Mouse (Mus musculus) testis, adult 2 months (tissue): ENCODE data around the gene Gm10717. TPM values are rescaled to one million over a fixed set of nuclear protein-coding genes. Genes with fewer than 3 reads are reported as not detected.
"Not testable (repeated sequence)": the region's sequence is repeated elsewhere in the genome, so short reads cannot be mapped to it uniquely, and the experiment has no call there.

Experiments used
- H3K27ac ChIP-seq: fragments of 200-500 bp; 2 replicates; pipeline ENCODE4 v1.5.1; 2012; ENCODE audit warnings: low read depth, low read length; ENCODE audit not compliant: control insufficient read depth, insufficient read depth
- H3K27me3 ChIP-seq: fragments of 200-500 bp; 2 replicates; pipeline ENCODE4 v1.6.1; 2012; ENCODE audit warnings: mild to moderate bottlenecking, low read length, moderate library complexity; ENCODE audit not compliant: control insufficient read depth, insufficient read depth
- H3K36me3 ChIP-seq: fragments of 200-500 bp; 2 replicates; pipeline ENCODE4 v1.6.1; 2012; ENCODE audit warnings: mild to moderate bottlenecking, low read length; ENCODE audit not compliant: control insufficient read depth, insufficient read depth
- H3K4me1 ChIP-seq: fragments of 200-500 bp; 2 replicates; pipeline ENCODE4 v1.6.1; 2012; ENCODE audit warnings: low read length; ENCODE audit not compliant: control insufficient read depth, insufficient read depth
- H3K4me3 ChIP-seq: fragments of 200-500 bp; 2 replicates; pipeline ENCODE4 v1.5.1; 2012; ENCODE audit warnings: low read depth, mild to moderate bottlenecking, low read length, moderate library complexity, mixed read lengths; ENCODE audit not compliant: control insufficient read depth
- polyA plus RNA-seq: library from polyadenylated mRNA; depleted of rRNA; stranded (reverse); fragments of >200 nt; gene quantifications from 2 replicates; pipeline ENCODE4 v1.2.3, GENCODE M21; 2012

Gene Gm10717
- polyA plus RNA-seq, 1 experiment: not detected

DNA sequence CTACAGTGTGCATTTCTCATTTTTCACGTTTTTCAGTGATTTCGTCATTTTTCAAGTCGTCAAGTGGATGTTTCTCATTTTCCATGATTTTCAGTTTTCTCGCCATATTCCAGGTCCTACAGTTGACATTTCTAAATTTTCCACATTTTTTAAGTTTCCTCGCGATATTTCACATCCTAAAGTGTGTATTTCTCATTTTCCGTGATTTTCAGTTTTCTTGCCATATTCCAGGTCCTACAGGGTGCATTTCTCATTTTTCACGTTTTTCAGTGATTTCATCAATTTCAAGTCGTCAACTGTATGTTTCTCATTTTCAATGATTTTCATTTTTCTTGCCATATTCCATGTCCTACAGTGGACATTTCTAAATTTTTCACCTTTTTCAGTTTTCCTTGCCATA, 9.9 kb upstream of the Gm10717 start, which contains the start of gene Gm10720:
Gene Gm10720 (plus strand): TSS at position 301 of the 400 bp plus-strand sequence.
- not testable (repeated sequence) for H3K36me3 ChIP-seq, H3K27me3 ChIP-seq, H3K4me3 ChIP-seq, H3K27ac ChIP-seq, H3K4me1 ChIP-seq

DNA sequence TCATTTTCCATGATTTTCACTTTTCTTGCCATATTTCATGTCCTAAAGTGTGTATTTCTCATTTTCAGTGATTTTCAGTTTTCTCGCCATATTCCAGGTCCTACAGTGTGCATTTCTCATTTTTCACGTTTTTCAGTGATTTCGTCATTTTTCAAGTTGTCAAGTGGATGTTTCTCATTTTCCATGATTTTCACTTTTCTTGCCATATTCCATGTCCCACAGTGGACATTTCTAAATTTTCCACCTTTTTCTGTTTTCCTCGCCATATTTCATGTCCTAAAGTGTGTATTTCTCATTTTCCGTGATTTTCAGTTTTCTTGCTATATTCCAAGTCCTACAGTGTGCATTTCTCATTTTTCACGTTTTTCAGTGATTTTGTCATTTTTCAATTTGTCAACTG, 9.3 kb upstream of the Gm10717 start:
- H3K4me3 ChIP-seq, H3K27ac ChIP-seq, H3K4me1 ChIP-seq, H3K36me3 ChIP-seq, H3K27me3 ChIP-seq: not testable (repeated sequence)

DNA sequence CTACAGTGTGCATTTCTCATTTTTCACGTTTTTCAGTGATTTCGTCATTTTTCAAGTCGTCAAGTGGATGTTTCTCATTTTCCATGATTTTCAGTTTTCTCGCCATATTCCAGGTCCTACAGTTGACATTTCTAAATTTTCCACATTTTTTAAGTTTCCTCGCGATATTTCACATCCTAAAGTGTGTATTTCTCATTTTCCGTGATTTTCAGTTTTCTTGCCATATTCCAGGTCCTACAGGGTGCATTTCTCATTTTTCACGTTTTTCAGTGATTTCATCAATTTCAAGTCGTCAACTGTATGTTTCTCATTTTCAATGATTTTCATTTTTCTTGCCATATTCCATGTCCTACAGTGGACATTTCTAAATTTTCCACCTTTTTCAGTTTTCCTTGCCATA, 8.1 kb upstream of the Gm10717 start, which contains the start of gene Gm10719:
Gene Gm10719 (plus strand): TSS at position 301 of the 400 bp plus-strand sequence.
- H3K4me3 ChIP-seq, H3K4me1 ChIP-seq, H3K27me3 ChIP-seq, H3K27ac ChIP-seq, H3K36me3 ChIP-seq: not testable (repeated sequence)

DNA sequence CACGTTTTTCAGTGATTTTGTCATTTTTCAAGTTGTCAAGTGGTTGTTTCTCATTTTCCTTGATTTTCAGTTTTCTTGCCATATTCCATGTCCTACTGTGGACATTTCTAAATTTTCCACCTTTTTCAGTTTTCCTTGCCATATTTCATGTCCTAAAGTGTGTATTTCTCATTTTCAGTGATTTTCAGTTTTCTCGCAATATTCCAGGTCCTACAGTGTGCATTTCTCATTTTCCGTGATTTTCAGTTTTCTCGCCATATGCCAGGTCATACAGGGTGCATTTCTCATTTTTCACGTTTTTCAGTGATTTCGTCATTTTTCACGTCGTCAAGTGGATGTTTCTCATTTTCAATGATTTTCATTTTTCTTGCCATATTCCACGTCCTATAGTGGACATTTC, 6.3 kb upstream of the Gm10717 start:
- H3K36me3 ChIP-seq, H3K27ac ChIP-seq, H3K4me1 ChIP-seq, H3K27me3 ChIP-seq, H3K4me3 ChIP-seq: not testable (repeated sequence)

DNA sequence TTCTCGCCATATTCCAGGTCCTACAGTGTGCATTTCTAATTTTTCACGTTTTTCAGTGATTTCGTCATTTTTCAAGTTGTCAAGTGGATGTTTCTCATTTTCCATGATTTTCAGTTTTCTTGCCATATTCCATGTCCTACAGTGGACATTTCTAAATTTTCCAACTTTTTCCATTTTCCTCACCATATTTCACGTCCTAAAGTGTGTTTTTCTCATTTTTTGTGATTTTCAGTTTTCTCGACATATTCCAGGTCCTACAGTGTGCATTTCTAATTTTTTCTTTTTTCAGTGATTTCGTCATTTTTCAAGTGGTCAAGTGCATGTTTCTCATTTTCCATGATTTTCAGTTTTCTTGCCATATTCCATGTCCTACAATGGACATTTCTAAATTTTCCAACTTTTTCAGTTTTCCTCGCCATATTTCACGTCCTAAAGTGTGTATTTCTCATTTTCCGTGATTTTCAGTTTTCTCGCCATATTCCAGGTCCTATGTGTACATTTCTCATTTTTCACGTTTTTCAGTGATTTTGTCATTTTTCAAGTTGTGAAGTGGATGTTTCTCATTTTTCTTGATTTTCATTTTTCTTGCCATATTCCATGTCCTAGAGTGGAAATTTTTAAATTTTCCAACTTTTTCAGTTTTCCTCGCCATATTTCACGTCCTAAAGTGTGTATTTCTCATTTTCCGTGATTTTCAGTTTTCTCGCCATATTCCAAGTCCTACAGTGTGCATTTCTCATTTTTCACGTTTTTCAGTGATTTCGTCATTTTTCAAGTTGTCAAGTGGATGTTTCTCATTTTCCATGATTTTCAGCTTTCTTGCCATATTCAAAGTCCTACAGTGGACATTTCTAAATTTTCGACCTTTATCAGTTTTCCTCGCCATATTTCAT, 5.1 kb upstream of the Gm10717 start:
- H3K27ac ChIP-seq, H3K4me3 ChIP-seq, H3K27me3 ChIP-seq, H3K4me1 ChIP-seq, H3K36me3 ChIP-seq: not testable (repeated sequence)

DNA sequence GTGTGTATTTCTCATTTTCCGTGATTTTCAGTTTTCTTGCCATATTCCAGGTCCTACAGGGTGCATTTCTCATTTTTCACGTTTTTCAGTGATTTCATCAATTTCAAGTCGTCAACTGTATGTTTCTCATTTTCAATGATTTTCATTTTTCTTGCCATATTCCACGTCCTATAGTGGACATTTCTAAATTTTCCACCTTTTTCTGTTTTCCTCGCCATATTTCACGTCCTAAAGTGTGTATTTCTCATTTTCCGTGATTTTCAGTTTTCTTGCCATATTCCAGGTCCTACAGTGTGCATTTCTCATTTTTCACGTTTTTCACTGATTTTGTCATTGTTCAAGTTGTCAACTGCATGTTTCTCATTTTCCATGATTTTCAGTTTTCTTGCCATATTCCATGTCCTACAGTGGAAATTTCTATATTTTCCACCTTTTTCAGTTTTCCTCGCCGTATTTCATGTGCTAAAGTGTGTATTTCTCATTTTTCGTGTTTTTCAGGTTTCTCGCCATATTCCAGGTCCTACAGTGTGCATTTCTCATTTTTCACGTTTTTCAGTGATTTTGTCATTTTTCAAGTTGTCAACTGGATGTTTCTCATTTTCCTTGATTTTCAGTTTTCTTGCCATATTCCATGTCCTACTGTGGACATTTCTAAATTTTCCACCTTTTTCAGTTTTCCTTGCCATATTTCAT, 2.8 kb upstream of the Gm10717 start:
- H3K4me1 ChIP-seq, H3K4me3 ChIP-seq, H3K36me3 ChIP-seq, H3K27me3 ChIP-seq, H3K27ac ChIP-seq: not testable (repeated sequence)

DNA sequence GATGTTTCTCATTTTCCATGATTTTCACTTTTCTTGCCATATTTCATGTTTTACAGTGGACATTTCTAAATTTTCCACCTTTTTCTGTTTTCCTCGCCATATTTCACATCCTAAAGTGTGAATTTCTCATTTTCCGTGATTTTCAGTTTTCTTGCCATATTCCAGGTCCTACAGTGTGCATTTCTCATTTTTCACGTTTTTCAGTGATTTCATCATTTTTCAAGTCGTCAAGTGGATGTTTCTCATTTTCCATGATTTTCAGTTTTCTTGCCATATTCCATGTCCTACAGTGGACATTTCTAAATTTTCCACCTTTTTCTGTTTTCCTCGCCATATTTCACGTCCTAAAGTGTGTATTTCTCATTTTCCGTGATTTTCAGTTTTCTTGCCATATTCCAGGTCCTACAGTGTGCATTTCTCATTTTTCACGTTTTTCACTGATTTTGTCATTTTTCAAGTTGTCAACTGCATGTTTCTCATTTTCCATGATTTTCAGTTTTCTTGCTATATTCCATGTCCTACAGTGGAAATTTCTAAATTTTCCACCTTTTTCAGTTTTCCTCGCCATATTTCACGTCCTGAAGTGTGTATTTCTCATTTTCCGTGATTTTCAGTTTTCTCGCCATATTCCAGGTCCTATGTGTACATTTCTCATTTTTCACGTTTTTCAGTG, 1.8 kb upstream of the Gm10717 start, which contains the start of gene Gm10718:
Gene Gm10718 (plus strand): TSS at position 236 of the 673 bp plus-strand sequence.
- not testable (repeated sequence) for H3K36me3 ChIP-seq, H3K27ac ChIP-seq, H3K4me3 ChIP-seq, H3K4me1 ChIP-seq, H3K27me3 ChIP-seq

DNA sequence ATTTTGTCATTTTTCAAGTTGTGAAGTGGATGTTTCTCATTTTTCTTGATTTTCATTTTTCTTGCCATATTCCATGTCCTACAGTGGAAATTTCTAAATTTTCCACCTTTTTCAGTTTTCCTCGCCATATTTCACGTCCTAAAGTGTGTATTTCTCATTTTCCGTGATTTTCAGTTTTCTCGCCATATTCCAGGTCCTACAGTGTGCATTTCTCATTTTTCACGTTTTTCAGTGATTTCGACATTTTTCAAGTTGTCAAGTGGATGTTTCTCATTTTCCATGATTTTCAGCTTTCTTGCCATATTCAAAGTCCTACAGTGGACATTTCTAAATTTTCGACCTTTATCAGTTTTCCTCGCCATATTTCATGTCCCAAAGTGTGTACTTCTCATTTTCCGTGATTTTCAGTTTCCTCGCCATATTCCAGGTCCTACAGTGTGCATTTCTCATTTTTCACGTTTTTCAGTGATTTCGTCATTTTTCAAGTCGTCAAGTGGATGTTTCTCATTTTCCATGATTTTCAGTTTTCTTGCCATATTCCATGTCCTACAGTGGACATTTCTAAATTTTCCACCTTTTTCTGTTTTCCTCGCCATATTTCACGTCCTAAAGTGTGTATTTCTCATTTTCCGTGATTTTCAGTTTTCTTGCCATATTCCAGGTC, 1.1 kb upstream of the Gm10717 start:
- not testable (repeated sequence) for H3K4me3 ChIP-seq, H3K27ac ChIP-seq, H3K36me3 ChIP-seq, H3K4me1 ChIP-seq, H3K27me3 ChIP-seq

DNA sequence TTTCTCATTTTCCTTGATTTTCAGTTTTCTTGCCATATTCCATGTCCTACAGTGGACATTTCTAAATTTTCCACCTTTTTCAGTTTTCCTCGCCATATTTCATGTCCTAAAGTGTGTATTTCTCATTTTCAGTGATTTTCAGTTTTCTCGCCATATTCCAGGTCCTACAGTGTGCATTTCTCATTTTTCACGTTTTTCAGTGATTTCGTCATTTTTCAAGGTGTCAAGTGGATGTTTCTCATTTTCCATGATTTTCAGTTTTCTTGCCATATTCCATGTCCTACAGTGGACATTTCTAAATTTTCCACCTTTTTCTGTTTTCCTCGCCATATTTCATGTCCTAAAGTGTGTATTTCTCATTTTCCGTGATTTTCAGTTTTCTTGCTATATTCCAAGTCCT, 436 bp downstream of the Gm10717 start:
- H3K4me1 ChIP-seq, H3K27ac ChIP-seq, H3K4me3 ChIP-seq, H3K27me3 ChIP-seq, H3K36me3 ChIP-seq: not testable (repeated sequence)

DNA sequence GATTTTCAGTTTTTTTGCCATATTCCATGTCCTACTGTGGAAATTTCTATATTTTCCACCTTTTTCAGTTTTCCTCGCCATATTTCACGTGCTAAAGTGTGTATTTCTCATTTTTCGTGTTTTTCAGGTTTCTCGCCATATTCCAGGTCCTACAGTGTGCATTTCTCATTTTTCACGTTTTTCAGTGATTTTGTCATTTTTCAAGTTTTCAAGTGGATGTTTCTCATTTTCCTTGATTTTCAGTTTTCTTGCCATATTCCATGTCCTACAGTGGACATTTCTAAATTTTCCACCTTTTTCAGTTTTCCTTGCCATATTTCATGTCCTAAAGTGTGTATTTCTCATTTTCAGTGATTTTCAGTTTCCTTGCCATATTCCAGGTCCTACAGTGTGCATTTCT, 919 bp downstream of the Gm10717 start:
- H3K36me3 ChIP-seq, H3K4me1 ChIP-seq, H3K27ac ChIP-seq, H3K4me3 ChIP-seq, H3K27me3 ChIP-seq: not testable (repeated sequence)

DNA sequence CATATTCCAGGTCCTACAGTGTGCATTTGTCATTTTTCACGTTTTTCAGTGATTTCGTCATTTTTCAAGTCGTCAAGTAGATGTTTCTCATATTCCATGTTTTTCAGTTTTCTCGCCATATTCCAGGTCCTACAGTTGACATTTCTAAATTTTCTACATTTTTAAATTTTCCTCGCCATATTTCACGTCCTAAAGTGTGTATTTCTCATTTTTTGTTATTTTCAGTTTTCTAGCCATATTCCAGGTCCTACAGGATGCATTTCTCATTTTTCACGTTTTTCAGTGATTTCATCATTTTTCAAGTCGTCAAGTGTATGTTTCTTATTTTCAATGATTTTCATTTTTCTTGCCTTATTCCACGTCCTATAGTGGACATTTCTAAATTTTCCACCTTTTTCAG, 1.5 kb downstream of the Gm10717 start:
- not testable (repeated sequence) for H3K4me3 ChIP-seq, H3K36me3 ChIP-seq, H3K4me1 ChIP-seq, H3K27me3 ChIP-seq, H3K27ac ChIP-seq
